Mouse (Mus musculus) heart, embryonic 13.5 days (tissue): ENCODE measurements around the gene Kctd6. TPM values are rescaled to one million over a fixed set of nuclear protein-coding genes. Genes with fewer than 3 reads are reported as not detected.

Experiments
- polyA plus RNA-seq: library from polyadenylated mRNA; unstranded; fragments of >200 nt; fragmentation: Nextera tagmentation; extraction: Ambion mirVana; gene quantifications from 2 replicates; pipeline ENCODE4 v1.2.1, GENCODE M21; 2015

The Kctd6 gene
- polyA plus RNA-seq, 1 experiment from 2014 or later, result 2.7 TPM

Other genes with a start within 250 kb of the Kctd6 start
- gene Dnase1l3, start 219.6 kb upstream of the Kctd6 start, polyA plus RNA-seq, result 0.05 and 0.13 TPM in 2 replicates
- 10.4 and 12.5 TPM in 2 replicates for gene Abhd6, start 211.2 kb upstream of the Kctd6 start, polyA plus RNA-seq
- gene Rpp14, start 133.8 kb upstream of the Kctd6 start, polyA plus RNA-seq, result 35.4 and 38.1 TPM in 2 replicates
- gene Pxk, start 115.9 kb upstream of the Kctd6 start, polyA plus RNA-seq, result 24.6 and 25.9 TPM in 2 replicates
- gene Pdhb, start 41.1 kb upstream of the Kctd6 start, polyA plus RNA-seq, result 460 and 512 TPM in 2 replicates
- gene Acox2, start 45.2 kb downstream of the Kctd6 start, polyA plus RNA-seq, result 0.11 and 0.64 TPM in 2 replicates
- gene Fam107a, start 103.9 kb downstream of the Kctd6 start, polyA plus RNA-seq, result 0.23 and 0.38 TPM in 2 replicates
- gene Oit1, start 164.6 kb downstream of the Kctd6 start, polyA plus RNA-seq, result not detected in 2 replicates